Mouse (Mus musculus) forebrain, postnatal 0 days (tissue): ENCODE results near the gene Samm50. TPM values are rescaled to one million over a fixed set of nuclear protein-coding genes. Genes with fewer than 3 reads are reported as not detected.
A peak's percentile ranks its signal among the peaks of the same experiment; 100 is the strongest.
"Not testable (repeated sequence)": the region's sequence is repeated elsewhere in the genome, so short reads cannot be mapped to it uniquely, and the experiment has no call there.

Source experiments
- ATAC-seq: fragments of 200-750 bp; cut with Nextera tagmentation; 2 replicates; pipeline ENCODE4 v1.8.0; 2017; ENCODE audit warnings: mild to moderate bottlenecking, moderate library complexity
- DNase-seq: peaks from one replicate; pipeline ENCODE4 v3.0.0-alpha.2; 2015
- H3K27ac ChIP-seq: fragments of 300-500 bp; sonication (generic); 2 replicates; pipeline ENCODE4 v1.5.1; 2014; ENCODE audit warnings: low read depth, mild to moderate bottlenecking, antibody characterized with exemption, low read length, moderate library complexity, mixed read lengths
- H3K27me3 ChIP-seq: fragments of 300-500 bp; sonication (generic); 2 replicates; pipeline ENCODE4 v1.6.1; 2014; ENCODE audit warnings: mild to moderate bottlenecking, low read length, mixed read lengths; ENCODE audit not compliant: insufficient read depth
- H3K36me3 ChIP-seq: fragments of 300-500 bp; sonication (generic); 2 replicates; pipeline ENCODE4 v1.6.1; 2014; ENCODE audit warnings: mild to moderate bottlenecking, moderate library complexity; ENCODE audit not compliant: insufficient read depth
- H3K4me1 ChIP-seq: fragments of 300-500 bp; sonication (generic); 2 replicates; pipeline ENCODE4 v1.6.1; 2014; ENCODE audit warnings: antibody characterized with exemption; ENCODE audit not compliant: insufficient read depth
- H3K4me2 ChIP-seq: fragments of 300-500 bp; sonication (generic); 2 replicates; pipeline ENCODE4 v1.6.1; 2014; ENCODE audit warnings: low read depth, mild to moderate bottlenecking, moderate library complexity
- H3K4me3 ChIP-seq: fragments of 300-500 bp; sonication (generic); 2 replicates; pipeline ENCODE4 v1.5.1; 2014; ENCODE audit warnings: low read depth, low read length, mixed read lengths
- H3K9ac ChIP-seq: fragments of 300-500 bp; sonication (generic); 2 replicates; pipeline ENCODE4 v1.6.1; 2014; ENCODE audit warnings: mild to moderate bottlenecking
- H3K9me3 ChIP-seq: fragments of 300-500 bp; sonication (generic); 2 replicates; pipeline ENCODE4 v1.6.1; 2016; ENCODE audit warnings: low read length
- CTCF ChIP-seq: sonication (generic); IDR thresholded peaks from 2 replicates; pipeline ENCODE4 v1.5.1; 2016; ENCODE audit warnings: antibody characterized with exemption, control low read depth, low read depth
- WGBS: fragments of 180-500 bp; shearing (Covaris S2); extraction: QIAGEN DNeasy Blood & Tissue Kit; methylation state at CpG from one replicate; pipeline ENCODE4 v1.1.7; 2014; 5-methylcytosine and 5-hydroxymethylcytosine counted together
- polyA plus RNA-seq: library from polyadenylated mRNA; unstranded; fragments of >200 nt; fragmentation: Nextera tagmentation; extraction: Ambion mirVana; gene quantifications from 2 replicates; pipeline ENCODE4 v1.2.1, GENCODE M21; 2015
- total RNA-seq: library from RNA; depleted of rRNA; stranded (reverse); fragments of >200 nt; gene quantifications from 2 replicates; pipeline ENCODE4 v1.2.3, GENCODE M21; 2014; rRNA removed

Samm50 gene
- total RNA-seq (36.6 and 37.2 TPM in 2 replicates), polyA plus RNA-seq (88.3 and 93.8 TPM in 2 replicates)

GRCm38 (mm10) chr15:84192058-84192791 is at the start of gene Samm50:
TSS of gene Samm50 (plus strand) at chr15:84192241.
- H3K4me3 ChIP-seq, result peak within 1 kb of the TSS; percentile 89
- peak; percentile 96 for DNase-seq
- TF ChIP-seq CTCF, result peak; percentile 37
- peak within 1 kb of the TSS; percentile 82 for H3K4me2 ChIP-seq
- peak within 1 kb of the TSS; percentile 91 for H3K27ac ChIP-seq
- peak within 1 kb of the TSS; percentile 80 for H3K9ac ChIP-seq
- peak; percentile 100 for ATAC-seq
- WGBS, result 6% methylated on average over 48 of the region's 48 CpGs
- H3K9me3 ChIP-seq, result no peaks in the 10 kb centered on the region
- H3K27me3 ChIP-seq, result no peaks in the 10 kb centered on the region
- peaks cover 9% of the 10 kb centered on the region; the same call in 1 of the 2 replicates for H3K4me1 ChIP-seq
- peaks cover 17% of the 10 kb centered on the region for H3K36me3 ChIP-seq

GRCm38 (mm10) chr15:84156158-84156557 is 35.9 kb upstream of the Samm50 start:
- no peaks in the 10 kb centered on the region for H3K36me3 ChIP-seq
- no peak overlapping the region for H3K4me2 ChIP-seq
- TF ChIP-seq CTCF, result no peak
- H3K9ac ChIP-seq, result no peak overlapping the region
- DNase-seq (no peak), ATAC-seq (no peak)
- 92% methylated on average over 2 of the region's 2 CpGs for WGBS
- no peak overlapping the region for H3K4me3 ChIP-seq
- no peak overlapping the region for H3K27ac ChIP-seq
- no peaks in the 10 kb centered on the region for H3K9me3 ChIP-seq
- no peaks in the 10 kb centered on the region for H3K27me3 ChIP-seq
- no peaks in the 10 kb centered on the region for H3K4me1 ChIP-seq

- H3K27me3 ChIP-seq, H3K4me3 ChIP-seq, H3K4me2 ChIP-seq, H3K4me1 ChIP-seq, H3K9ac ChIP-seq, H3K36me3 ChIP-seq, H3K27ac ChIP-seq, H3K9me3 ChIP-seq, ATAC-seq, DNase-seq: not testable (repeated sequence)
- WGBS, result 91% methylated on average over 6 of the region's 6 CpGs
Measured at GRCm38 (mm10) chr15:84157530-84157929, 34.5 kb upstream of the Samm50 start.

GRCm38 (mm10) chr15:84161871-84162270 is 30.2 kb upstream of the Samm50 start:
- no peaks in the 10 kb centered on the region for H3K27me3 ChIP-seq
- no peaks in the 10 kb centered on the region for H3K9me3 ChIP-seq
- TF ChIP-seq CTCF, result no peak
- ATAC-seq, result no peak
- H3K9ac ChIP-seq, result no peak overlapping the region
- WGBS, result 72% methylated on average over 6 of the region's 6 CpGs
- no peak overlapping the region for H3K27ac ChIP-seq
- no peak overlapping the region for H3K4me3 ChIP-seq
- no peak overlapping the region for H3K4me2 ChIP-seq
- no peaks in the 10 kb centered on the region for H3K36me3 ChIP-seq
- no peak for DNase-seq
- H3K4me1 ChIP-seq, result peaks cover 2% of the 10 kb centered on the region; the same call in 1 of the 2 replicates

- 67% methylated on average over 6 of the region's 6 CpGs for WGBS
- no peak overlapping the region; the same call in 1 of the 2 replicates for H3K27ac ChIP-seq
Measured at GRCm38 (mm10) chr15:84166818-84167217, 25.2 kb upstream of the Samm50 start.

GRCm38 (mm10) chr15:84167600-84167999 is 24.4 kb upstream of the Samm50 start, which contains the start of gene Pnpla3:
TSS of gene Pnpla3 (plus strand) at chr15:84167837.
- 0 out of 2 replicates have a peak, but pooled peaks cover 3% of the 10 kb centered on the region for H3K36me3 ChIP-seq
- ATAC-seq, result peak; percentile 98
- H3K4me3 ChIP-seq, result peak within 1 kb of the TSS; percentile 61
- H3K27me3 ChIP-seq, result no peaks in the 10 kb centered on the region
- TF ChIP-seq CTCF, result peak; percentile 62
- H3K4me1 ChIP-seq, result peaks cover 12% of the 10 kb centered on the region
- peak within 1 kb of the TSS; percentile 65 for H3K4me2 ChIP-seq
- peak; percentile 97 for DNase-seq
- peak within 1 kb of the TSS; percentile 69 for H3K9ac ChIP-seq
- 3% methylated on average over 28 of the region's 28 CpGs for WGBS
- H3K27ac ChIP-seq, result peak within 1 kb of the TSS; percentile 77
- no peaks in the 10 kb centered on the region for H3K9me3 ChIP-seq

More at GRCm38 (mm10) chr15:84166818-84167217, 25.2 kb upstream of the Samm50 start:
- 0 out of 2 replicates have a peak, but pooled peaks cover under 1% of the 10 kb centered on the region for H3K36me3 ChIP-seq
- peak overlapping the region; percentile 65 for H3K4me2 ChIP-seq
- H3K4me3 ChIP-seq, result no peak overlapping the region
- ATAC-seq, result no peak
- no peaks in the 10 kb centered on the region for H3K9me3 ChIP-seq
- peaks cover 12% of the 10 kb centered on the region for H3K4me1 ChIP-seq
- no peak for TF ChIP-seq CTCF
- no peak for DNase-seq
- no peaks in the 10 kb centered on the region for H3K27me3 ChIP-seq
- H3K9ac ChIP-seq, result no peak overlapping the region
